Mouse (Mus musculus) forebrain, embryonic 12.5 days (tissue): ENCODE results near the gene Teddm2. TPM values are rescaled to one million over a fixed set of nuclear protein-coding genes. Genes with fewer than 3 reads are reported as not detected.

ENCODE experiments used
- ATAC-seq: fragments of 200-750 bp; cut with Nextera tagmentation; 2 replicates; pipeline ENCODE4 v1.8.0; 2017; ENCODE audit warnings: moderate TSS enrichment; ENCODE audit not compliant: low FRiP score
- H3K27ac ChIP-seq: fragments of 300-500 bp; sonication (generic); 2 replicates; pipeline ENCODE4 v1.5.1; 2016; ENCODE audit warnings: mild to moderate bottlenecking
- H3K27me3 ChIP-seq: fragments of 300-500 bp; sonication (generic); 2 replicates; pipeline ENCODE4 v1.6.1; 2016; ENCODE audit warnings: mild to moderate bottlenecking
- H3K36me3 ChIP-seq: fragments of 300-500 bp; sonication (generic); replicated peaks from 2 replicates; pipeline ENCODE4 v1.6.1; 2016; ENCODE audit warnings: mild to moderate bottlenecking
- H3K4me1 ChIP-seq: fragments of 300-500 bp; sonication (generic); 2 replicates; pipeline ENCODE4 v1.6.1; 2016
- H3K4me2 ChIP-seq: fragments of 300-500 bp; sonication (generic); 2 replicates; pipeline ENCODE4 v1.6.1; 2016; ENCODE audit warnings: mild to moderate bottlenecking, moderate library complexity
- H3K4me3 ChIP-seq: fragments of 300-500 bp; sonication (generic); replicated peaks from 2 replicates; pipeline ENCODE4 v1.5.1; 2016; ENCODE audit warnings: mild to moderate bottlenecking
- H3K9ac ChIP-seq: fragments of 300-500 bp; sonication (generic); 2 replicates; pipeline ENCODE4 v1.6.1; 2016; ENCODE audit warnings: mild to moderate bottlenecking
- H3K9me3 ChIP-seq: fragments of 300-500 bp; sonication (generic); 2 replicates; pipeline ENCODE4 v1.6.1; 2016
- WGBS: fragments of 180-500 bp; shearing (Covaris S2); methylation state at CpG from one replicate; pipeline ENCODE4 v1.1.7; 2016; 5-methylcytosine and 5-hydroxymethylcytosine counted together
- polyA plus RNA-seq: library from polyadenylated mRNA; unstranded; fragments of >200 nt; fragmentation: Nextera tagmentation; extraction: Ambion mirVana; gene quantifications from 2 replicates; pipeline ENCODE4 v1.2.1, GENCODE M21; 2016

Teddm2 gene
- polyA plus RNA-seq: 0.79 and 0.85 TPM in 2 replicates

GRCm38 (mm10) chr1:153899731-153900380, at the start of gene Teddm2, which contains the start of gene Glul:
Gene Teddm2, minus strand, starts transcription at chr1:153900228.
Gene Glul, plus strand, starts transcription at chr1:153899944.
- H3K9me3 ChIP-seq: no peaks in the 10 kb centered on the region
- peak within 1 kb of the TSS; percentile 82 for H3K4me3 ChIP-seq
- H3K27me3 ChIP-seq: no peaks in the 10 kb centered on the region
- H3K27ac ChIP-seq: peak within 1 kb of the TSS; percentile 98
- H3K4me2 ChIP-seq: peak within 1 kb of the TSS; percentile 79
- H3K36me3 ChIP-seq: peaks cover 18% of the 10 kb centered on the region
- peak within 1 kb of the TSS; percentile 84 for H3K9ac ChIP-seq
- under 1% methylated on average over 51 of the region's 51 CpGs for WGBS
- peak; percentile 97 for ATAC-seq
- peaks cover 37% of the 10 kb centered on the region for H3K4me1 ChIP-seq

GRCm38 (mm10) chr1:153947837-153948236, 47.8 kb upstream of the Teddm2 start:
- no peak overlapping the region for H3K27ac ChIP-seq
- H3K4me2 ChIP-seq: no peak overlapping the region
- H3K27me3 ChIP-seq: no peaks in the 10 kb centered on the region
- ATAC-seq: no peak
- peaks cover 4% of the 10 kb centered on the region; the same call in 1 of the 2 replicates for H3K4me1 ChIP-seq
- H3K36me3 ChIP-seq: no peaks in the 10 kb centered on the region
- no peak overlapping the region for H3K4me3 ChIP-seq
- WGBS: 96% methylated on average over 6 of the region's 6 CpGs
- no peak overlapping the region for H3K9ac ChIP-seq
- no peaks in the 10 kb centered on the region for H3K9me3 ChIP-seq

GRCm38 (mm10) chr1:153946971-153947370, 46.9 kb upstream of the Teddm2 start:
- Histone ChIP-seq H3K9me3 (no peaks in the 10 kb centered on the region), H3K36me3 (no peaks in the 10 kb centered on the region), H3K9ac (no peak overlapping the region), H3K4me3 (no peak overlapping the region), H3K27ac (no peak overlapping the region), H3K27me3 (no peaks in the 10 kb centered on the region), H3K4me2 (no peak overlapping the region), H3K4me1 (peaks cover 4% of the 10 kb centered on the region; the same call in 1 of the 2 replicates)
- no peak for ATAC-seq
- WGBS: 35% methylated on average over 7 of the region's 7 CpGs

GRCm38 (mm10) chr1:153945181-153945580, 45.2 kb upstream of the Teddm2 start:
- H3K4me2 ChIP-seq: no peak overlapping the region
- no peak for ATAC-seq
- H3K36me3 ChIP-seq: no peaks in the 10 kb centered on the region
- WGBS: 82% methylated on average over 5 of the region's 5 CpGs
- no peaks in the 10 kb centered on the region for H3K27me3 ChIP-seq
- peaks cover 4% of the 10 kb centered on the region; the same call in 1 of the 2 replicates for H3K4me1 ChIP-seq
- no peak overlapping the region for H3K27ac ChIP-seq
- no peak overlapping the region for H3K9ac ChIP-seq
- no peak overlapping the region for H3K4me3 ChIP-seq
- H3K9me3 ChIP-seq: no peaks in the 10 kb centered on the region

GRCm38 (mm10) chr1:153940986-153941385, 41.0 kb upstream of the Teddm2 start:
- H3K4me1 ChIP-seq: no peaks in the 10 kb centered on the region
- 87% methylated on average over 2 of the region's 2 CpGs for WGBS
- H3K27me3 ChIP-seq: no peaks in the 10 kb centered on the region
- H3K4me3 ChIP-seq: no peak overlapping the region
- no peaks in the 10 kb centered on the region for H3K9me3 ChIP-seq
- H3K27ac ChIP-seq: no peak overlapping the region
- H3K4me2 ChIP-seq: no peak overlapping the region
- no peak for ATAC-seq
- no peaks in the 10 kb centered on the region for H3K36me3 ChIP-seq
- no peak overlapping the region for H3K9ac ChIP-seq

GRCm38 (mm10) chr1:153937025-153937424, 37.0 kb upstream of the Teddm2 start:
- ATAC-seq: no peak
- H3K27me3 ChIP-seq: no peaks in the 10 kb centered on the region
- H3K4me2 ChIP-seq: no peak overlapping the region
- H3K36me3 ChIP-seq: no peaks in the 10 kb centered on the region
- H3K9me3 ChIP-seq: no peaks in the 10 kb centered on the region
- H3K27ac ChIP-seq: no peak overlapping the region
- H3K4me3 ChIP-seq: no peak overlapping the region
- no peak overlapping the region for H3K9ac ChIP-seq
- 90% methylated on average over 2 of the region's 2 CpGs for WGBS
- no peaks in the 10 kb centered on the region; the same call in 1 of the 2 replicates for H3K4me1 ChIP-seq

- Histone ChIP-seq H3K4me1 (no peaks in the 10 kb centered on the region; the same call in 1 of the 2 replicates), H3K4me3 (no peak overlapping the region), H3K9ac (no peak overlapping the region), H3K27ac (0 out of 2 replicates have a peak overlapping the region, but pooled peaks have one; percentile 19), H3K27me3 (no peaks in the 10 kb centered on the region), H3K4me2 (no peak overlapping the region), H3K36me3 (no peaks in the 10 kb centered on the region), H3K9me3 (no peaks in the 10 kb centered on the region)
- WGBS: 65% methylated on average over 12 of the region's 12 CpGs
- no peak for ATAC-seq
Measured at GRCm38 (mm10) chr1:153935844-153936380, 35.9 kb upstream of the Teddm2 start.

- no peak for ATAC-seq
- no peak overlapping the region for H3K4me2 ChIP-seq
- H3K9me3 ChIP-seq: no peaks in the 10 kb centered on the region
- H3K27ac ChIP-seq: no peak overlapping the region
- H3K27me3 ChIP-seq: no peaks in the 10 kb centered on the region
- H3K36me3 ChIP-seq: no peaks in the 10 kb centered on the region
- no peaks in the 10 kb centered on the region; the same call in 1 of the 2 replicates for H3K4me1 ChIP-seq
- H3K9ac ChIP-seq: no peak overlapping the region
- H3K4me3 ChIP-seq: no peak overlapping the region
- WGBS: 72% methylated on average over 1 of the region's 1 CpGs
Measured at GRCm38 (mm10) chr1:153933772-153934171, 33.7 kb upstream of the Teddm2 start.

- WGBS: 87% methylated on average over 2 of the region's 2 CpGs
- no peak overlapping the region for H3K9ac ChIP-seq
Measured at GRCm38 (mm10) chr1:153930431-153930830, 30.4 kb upstream of the Teddm2 start.

GRCm38 (mm10) chr1:153924395-153925385, 24.7 kb upstream of the Teddm2 start:
- H3K4me3 ChIP-seq: no peak overlapping the region
- H3K27ac ChIP-seq: no peak overlapping the region
- 85% methylated on average over 6 of the region's 6 CpGs for WGBS
- no peak overlapping the region for H3K9ac ChIP-seq
- no peaks in the 10 kb centered on the region for H3K36me3 ChIP-seq
- H3K27me3 ChIP-seq: no peaks in the 10 kb centered on the region
- no peaks in the 10 kb centered on the region for H3K4me1 ChIP-seq
- ATAC-seq: no peak
- no peaks in the 10 kb centered on the region for H3K9me3 ChIP-seq
- no peak overlapping the region for H3K4me2 ChIP-seq

More at GRCm38 (mm10) chr1:153930431-153930830, 30.4 kb upstream of the Teddm2 start:
- Histone ChIP-seq H3K27ac (no peak overlapping the region), H3K9me3 (no peaks in the 10 kb centered on the region), H3K36me3 (no peaks in the 10 kb centered on the region), H3K4me3 (no peak overlapping the region), H3K27me3 (no peaks in the 10 kb centered on the region), H3K4me2 (no peak overlapping the region), H3K4me1 (no peaks in the 10 kb centered on the region)
- ATAC-seq: no peak

- Histone ChIP-seq H3K9ac (no peak overlapping the region), H3K4me3 (no peak overlapping the region), H3K4me1 (no peaks in the 10 kb centered on the region), H3K36me3 (no peaks in the 10 kb centered on the region), H3K9me3 (no peaks in the 10 kb centered on the region), H3K4me2 (no peak overlapping the region), H3K27me3 (no peaks in the 10 kb centered on the region), H3K27ac (no peak overlapping the region)
- no peak for ATAC-seq
- WGBS: 76% methylated on average over 5 of the region's 5 CpGs
Measured at GRCm38 (mm10) chr1:153922571-153923021, 22.6 kb upstream of the Teddm2 start.

- Histone ChIP-seq H3K4me3 (no peak overlapping the region), H3K4me1 (no peaks in the 10 kb centered on the region), H3K36me3 (no peaks in the 10 kb centered on the region), H3K27me3 (no peaks in the 10 kb centered on the region), H3K4me2 (no peak overlapping the region), H3K9me3 (no peaks in the 10 kb centered on the region), H3K9ac (no peak overlapping the region), H3K27ac (no peak overlapping the region)
- no peak for ATAC-seq
- WGBS: 90% methylated on average over 3 of the region's 3 CpGs
Measured at GRCm38 (mm10) chr1:153921642-153922041, 21.6 kb upstream of the Teddm2 start.
